Mouse (Mus musculus) megakaryocyte, embryonic 14.5 days (primary cell): Measurements from ENCODE around the gene Uqcc1.

ENCODE experiments used
- FLI1 ChIP-seq: IDR thresholded peaks from 2 replicates; pipeline ENCODE4 v1.6.1; 2012; ENCODE audit warnings: low read length, inconsistent platforms, mixed read lengths
- GATA1 ChIP-seq: IDR thresholded peaks from 3 replicates; pipeline ENCODE4 v1.6.1; 2012; ENCODE audit warnings: mixed read lengths, low read length, inconsistent platforms, borderline replicate concordance

DNA sequence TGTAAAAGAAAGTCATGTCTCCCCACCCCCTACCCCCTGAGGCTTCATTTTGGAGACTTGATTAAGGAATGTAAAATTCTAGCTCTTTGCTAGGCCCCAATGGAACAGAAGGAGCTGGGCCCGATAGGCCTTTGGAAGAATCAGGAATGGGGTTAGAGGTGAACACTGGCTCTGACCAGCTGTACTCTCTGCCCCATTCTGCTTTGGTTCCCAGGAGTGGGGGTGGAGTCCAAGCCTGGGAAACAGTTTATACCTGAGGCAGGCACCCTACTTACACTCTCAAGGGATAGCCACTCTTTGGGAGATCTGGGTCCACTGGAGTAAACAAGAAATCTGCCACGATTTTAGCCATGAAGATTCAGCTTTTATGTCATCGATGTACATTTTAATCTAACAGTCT is 10.6 kb upstream of the Uqcc1 start, which contains the start of gene Gm15557:
- TF ChIP-seq GATA1 (no peak), FLI1 (no peak)
